Mouse (Mus musculus) cerebellum, adult 9-11 months (tissue): ENCODE results near the gene Ess2.
"Not testable (repeated sequence)": the region's sequence is repeated elsewhere in the genome, so short reads cannot be mapped to it uniquely, and the experiment has no call there.

Experiments used
- DNase-seq: peaks from one replicate; pipeline ENCODE4 v3.0.0; 2022

Ess2 gene

DNA sequence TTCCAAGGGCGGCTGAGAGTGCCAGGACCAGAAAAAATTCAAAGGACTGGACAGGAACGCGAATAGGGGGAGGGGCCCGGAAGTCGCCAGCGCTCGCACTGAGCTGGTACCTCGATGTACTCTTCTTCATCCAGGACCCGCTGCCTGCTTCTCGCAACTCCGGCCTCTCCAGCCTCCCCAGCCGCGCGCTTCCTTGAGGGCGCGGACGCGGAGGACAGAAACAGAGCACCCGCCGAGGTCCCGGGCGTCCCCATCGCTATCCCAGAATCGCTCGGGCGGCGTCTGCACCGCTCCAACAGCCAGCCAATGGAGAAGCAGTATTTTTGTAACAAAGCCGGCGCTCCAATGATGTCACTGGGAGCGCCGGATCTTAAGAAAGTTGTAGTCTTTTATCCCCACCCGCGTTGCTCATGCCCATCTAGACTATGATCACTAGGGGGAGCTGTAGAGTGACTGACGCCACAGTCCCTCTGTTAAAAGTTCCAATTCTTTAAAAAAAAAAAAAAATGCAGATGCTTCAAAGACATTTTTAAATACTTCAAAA is at the start of gene Ess2:
Ess2 (minus strand) TSS at position 297 of the 544 bp plus-strand sequence.
- DNase-seq: peak; percentile 95

GRCm38 (mm10) chr16:17956052-17956638 is 45.0 kb upstream of the Ess2 start:
- DNase-seq: not testable (repeated sequence)

- no peak for DNase-seq
Observed at GRCm38 (mm10) chr16:17951618-17952017, 40.5 kb upstream of the Ess2 start.

DNA sequence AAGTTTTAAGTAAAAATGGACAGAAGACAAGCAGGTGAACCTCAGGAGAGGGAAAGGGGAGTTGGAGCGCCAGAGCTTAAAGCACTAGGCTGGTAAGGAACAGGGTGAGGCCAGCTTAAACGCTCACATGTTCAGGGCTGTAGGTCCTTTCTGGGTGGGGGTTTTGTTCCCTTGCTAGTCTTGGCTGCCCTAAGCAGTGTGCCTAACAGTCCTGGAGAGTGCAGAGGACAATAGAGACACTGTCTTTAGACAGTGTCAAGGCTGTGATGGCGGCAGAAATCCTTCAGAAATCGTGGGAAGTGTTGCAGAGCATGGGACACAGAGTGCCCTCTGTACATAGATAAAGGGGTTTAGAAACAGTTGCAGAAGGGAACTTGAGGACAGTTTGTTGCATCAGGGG is 38.9 kb upstream of the Ess2 start:
- DNase-seq: no peak

DNA sequence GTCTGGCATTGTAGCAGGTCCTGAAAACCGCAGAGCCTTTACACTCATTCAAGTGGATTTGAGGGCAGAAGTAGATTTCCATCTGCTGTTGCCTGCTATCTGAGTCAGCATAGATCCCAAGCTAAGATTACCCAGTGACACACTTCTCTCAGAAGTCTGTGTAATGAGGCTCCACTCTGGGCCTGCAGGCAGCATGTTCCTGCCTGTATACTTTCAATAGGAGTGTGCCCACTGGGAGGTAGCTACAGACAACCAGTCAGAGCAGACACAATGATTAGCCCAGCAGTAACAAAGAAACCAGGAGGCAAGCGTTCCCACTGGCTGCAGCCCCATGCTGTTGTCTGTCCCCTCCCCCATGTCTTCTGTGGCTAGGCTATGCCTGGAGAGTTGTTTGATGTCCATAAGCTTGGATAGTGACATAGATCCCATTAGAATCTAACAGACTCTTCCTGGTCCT is 38.3 kb upstream of the Ess2 start:
- DNase-seq: no peak

DNA sequence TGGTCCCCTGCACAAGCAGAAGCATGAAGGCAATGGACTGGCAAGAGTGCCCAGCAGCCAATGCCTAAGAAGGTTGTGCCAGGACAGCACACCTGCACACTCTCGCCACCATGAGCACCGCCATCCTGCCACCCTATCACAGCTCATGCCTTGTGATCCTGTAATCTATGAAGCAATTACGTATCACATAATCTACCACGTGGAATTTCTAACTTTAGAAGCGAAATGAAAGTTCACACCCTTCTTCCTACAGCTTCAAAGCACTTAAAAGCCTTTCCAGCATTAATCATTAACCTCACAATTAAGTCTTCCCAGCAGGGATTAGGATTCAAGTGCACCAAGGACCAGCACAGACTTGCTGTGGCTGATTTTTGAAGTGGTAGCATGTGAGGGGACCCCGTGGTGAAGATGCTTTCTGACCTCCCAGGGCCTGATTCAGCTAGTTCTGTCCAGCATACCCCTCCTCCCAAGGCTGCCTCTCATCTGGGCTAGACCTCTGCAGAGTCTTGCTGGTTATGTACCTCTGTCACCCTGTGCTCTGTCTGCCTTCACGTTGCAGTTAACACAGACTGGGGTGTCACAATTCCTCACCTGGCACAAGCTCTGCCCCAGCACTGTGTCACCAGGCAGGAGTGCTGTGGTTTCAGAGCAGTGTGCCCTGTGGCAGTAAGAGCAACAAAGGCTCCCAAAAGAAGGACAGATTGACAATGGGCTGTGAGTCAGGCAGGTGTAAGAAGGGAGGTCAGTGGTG is 34.1 kb upstream of the Ess2 start:
- no peak for DNase-seq

DNA sequence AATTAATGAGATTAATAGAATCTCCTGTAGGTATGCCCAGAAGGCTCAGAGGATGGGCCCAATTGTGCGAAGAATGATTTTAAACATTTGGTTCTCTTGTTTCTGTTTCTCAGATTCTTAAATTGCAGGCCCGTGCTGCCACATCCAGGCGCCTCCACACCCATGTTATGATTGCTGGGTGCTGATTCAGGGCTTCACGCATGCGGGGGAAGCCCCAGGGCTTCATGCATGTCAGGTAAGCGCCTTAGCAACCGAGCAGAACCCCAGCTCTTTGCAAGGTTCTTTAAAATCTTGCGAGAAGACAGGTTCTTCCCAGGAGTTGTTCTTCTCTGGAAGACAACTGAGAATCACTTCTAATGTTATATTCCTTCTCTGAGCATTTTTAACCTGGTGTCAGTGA is 32.3 kb upstream of the Ess2 start:
- no peak for DNase-seq

- DNase-seq: no peak
Observed at GRCm38 (mm10) chr16:17939255-17939751, 28.2 kb upstream of the Ess2 start.

GRCm38 (mm10) chr16:17938821-17939220 is 27.7 kb upstream of the Ess2 start:
- DNase-seq: peak; percentile 74

DNA sequence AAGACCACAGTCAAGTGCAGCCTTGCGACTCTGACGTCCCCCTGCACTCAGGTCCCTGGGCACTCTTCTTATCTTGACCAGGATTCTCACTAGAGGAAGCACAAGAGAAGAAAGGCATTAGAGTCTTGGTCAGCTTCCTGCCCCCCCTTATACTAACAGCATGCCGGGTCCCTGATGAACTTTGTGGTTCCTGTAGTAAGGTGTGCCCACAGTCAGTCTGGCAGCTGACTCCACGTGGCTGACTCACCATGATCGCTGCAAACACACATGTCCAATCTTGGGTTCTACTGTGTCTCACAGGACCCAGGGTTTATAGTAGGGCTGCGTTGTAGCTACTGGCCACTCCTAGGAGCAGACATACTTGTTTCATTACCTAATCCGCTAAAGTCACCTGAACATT is 27.0 kb upstream of the Ess2 start:
- DNase-seq: no peak

DNA sequence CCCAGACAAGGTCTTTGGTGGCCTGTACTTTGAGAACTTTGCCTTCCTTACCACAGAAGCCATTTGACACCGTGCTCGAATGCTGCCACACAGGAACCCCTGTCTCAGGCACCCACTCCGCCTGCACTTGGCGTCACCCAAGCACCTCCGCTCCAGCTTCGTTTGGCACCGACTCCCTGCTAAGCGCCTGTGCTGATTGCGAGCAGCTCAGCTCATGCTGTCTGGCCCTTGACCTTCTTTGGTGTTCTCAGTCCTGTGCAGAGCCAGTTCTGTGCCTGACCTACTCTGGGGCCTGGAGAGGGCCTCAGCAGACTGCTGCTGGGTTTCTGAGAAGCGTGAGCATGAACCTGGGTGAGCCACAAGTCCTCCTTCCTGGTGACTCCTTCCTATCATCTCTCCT is 25.6 kb upstream of the Ess2 start:
- no peak for DNase-seq

DNA sequence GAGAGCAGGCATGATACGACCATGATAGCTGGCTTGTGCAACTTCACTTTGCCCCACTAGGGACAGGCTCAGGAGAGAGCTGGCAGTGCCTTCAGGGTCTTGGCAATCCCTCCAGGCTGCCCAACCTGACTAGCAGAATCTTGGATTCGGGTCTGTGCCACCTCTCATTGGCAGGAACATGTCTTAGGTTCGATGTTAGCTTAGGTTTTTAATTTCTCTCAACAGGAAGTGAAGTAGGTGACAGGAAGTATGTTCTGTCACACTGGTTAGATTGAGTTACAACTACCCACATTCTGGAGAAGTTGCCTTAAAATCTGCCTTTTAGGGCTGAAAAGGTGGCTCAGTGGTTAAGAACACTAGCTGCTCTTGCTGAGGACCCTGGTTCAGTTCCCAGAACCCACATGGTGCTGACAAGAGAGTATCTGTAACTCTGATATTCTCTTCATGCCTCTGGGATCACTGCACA is 23.3 kb upstream of the Ess2 start:
- DNase-seq: no peak

DNA sequence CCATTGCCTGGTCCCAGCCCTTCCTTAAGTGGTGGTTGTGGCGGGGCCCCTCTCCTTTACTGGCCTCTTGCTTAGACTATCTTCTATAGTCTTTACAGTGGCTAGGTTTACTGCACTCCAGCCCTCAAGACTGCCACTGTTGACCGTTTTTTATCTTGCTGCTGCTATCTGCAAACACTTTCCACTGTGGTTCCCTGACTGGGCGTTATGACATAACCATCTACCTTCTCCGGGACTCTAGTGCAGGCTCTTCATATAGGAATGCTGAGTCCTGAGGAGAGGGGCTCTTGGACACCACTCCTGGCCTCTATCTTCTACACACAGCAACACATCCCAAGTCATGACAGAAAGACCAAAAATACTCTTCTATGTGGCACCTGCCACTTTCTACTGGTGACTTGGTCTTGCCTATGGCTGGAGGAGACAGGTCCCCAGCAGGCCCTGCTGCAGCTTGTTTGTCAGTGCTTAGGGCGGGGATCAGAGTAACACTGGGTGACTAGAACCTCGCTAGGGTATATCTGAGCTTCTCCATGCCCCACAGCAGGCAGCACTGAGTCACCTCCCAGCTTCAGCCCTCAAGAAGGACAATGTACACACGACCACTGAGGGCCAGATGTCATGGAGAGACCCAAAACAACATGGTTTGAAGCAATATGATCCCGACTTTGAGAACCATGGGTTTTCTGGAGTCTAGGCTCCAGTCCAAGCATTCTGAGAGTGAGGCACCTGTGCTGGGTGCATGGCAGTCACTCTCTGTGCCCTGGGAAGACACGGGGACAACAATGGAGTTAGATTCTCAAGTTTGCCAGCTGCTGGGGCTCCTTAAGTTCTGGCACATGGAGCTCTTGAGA is 22.7 kb upstream of the Ess2 start:
- no peak for DNase-seq

DNA sequence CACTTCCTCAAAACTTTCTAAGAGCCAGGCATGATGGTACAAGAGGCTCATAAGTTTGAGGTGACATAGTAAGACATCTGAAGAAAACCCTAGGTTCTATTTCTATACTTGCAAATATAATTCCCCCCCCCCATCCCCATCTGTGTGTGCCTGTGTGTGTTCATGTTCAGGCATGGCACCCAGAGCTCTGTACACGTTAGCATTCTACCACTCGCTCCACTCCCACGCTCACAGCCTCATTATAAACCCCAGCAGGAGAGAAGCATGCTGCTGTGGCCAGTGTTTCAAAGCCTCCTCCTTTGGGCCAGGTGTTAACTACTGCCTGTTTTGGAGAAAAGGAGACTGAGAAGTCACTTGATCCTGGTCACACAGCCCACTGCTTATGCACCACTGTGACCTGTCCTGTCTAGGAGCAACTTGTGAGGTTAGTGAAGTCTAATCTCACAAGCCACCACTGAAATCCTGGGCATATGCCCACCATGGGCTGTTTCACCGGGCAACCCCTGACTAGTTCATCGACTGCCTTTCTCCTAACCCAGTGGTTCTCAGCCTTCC is 20.8 kb upstream of the Ess2 start:
- no peak for DNase-seq

- peak; percentile 45 for DNase-seq
Observed at GRCm38 (mm10) chr16:17929631-17930030, 18.5 kb upstream of the Ess2 start.

DNA sequence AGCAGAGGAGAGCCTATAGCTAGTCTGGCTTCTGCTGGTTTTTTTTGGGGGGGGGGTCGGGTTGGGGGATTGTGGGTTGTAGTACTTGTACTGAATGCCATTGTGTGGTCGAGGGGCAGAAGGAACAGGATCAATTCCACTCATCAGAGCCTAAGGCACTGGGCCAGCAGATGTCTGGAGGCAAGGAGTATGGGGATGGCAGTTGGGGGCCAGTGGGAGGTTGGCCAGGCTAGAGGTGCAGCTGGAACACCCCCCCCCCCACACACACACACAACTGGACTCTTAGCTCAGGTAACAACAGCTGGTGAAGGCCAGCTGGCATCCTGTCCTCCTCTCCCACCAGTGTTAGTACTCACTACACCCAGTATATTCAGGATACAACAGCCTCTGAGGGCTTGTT is 18.1 kb upstream of the Ess2 start:
- peak; percentile 50 for DNase-seq

GRCm38 (mm10) chr16:17928627-17929104 is 17.5 kb upstream of the Ess2 start:
- DNase-seq: peak; percentile 71

GRCm38 (mm10) chr16:17928087-17928580 is 17.0 kb upstream of the Ess2 start, which contains the start of gene Slc25a1:
TSS of gene Slc25a1 (minus strand) at chr16:17928219.
- peak; percentile 77 for DNase-seq

- peak; percentile 63 for DNase-seq
Observed at GRCm38 (mm10) chr16:17927351-17928082, 16.4 kb upstream of the Ess2 start.

- no peak for DNase-seq
Observed at GRCm38 (mm10) chr16:17922163-17922538, 11.0 kb upstream of the Ess2 start.

GRCm38 (mm10) chr16:17921325-17922162 is 10.4 kb upstream of the Ess2 start:
- peak; percentile 97 for DNase-seq
